Mouse (Mus musculus) thymus, adult 2 months (tissue): ENCODE measurements at regions not wholly inside any gene's neighbourhood (a gene's known extent, or its start where the extent isn't known, plus 50 kb on each side); places are given as distances from the start of the nearest gene placed in this dataset.

Experiments
- DNase-seq: peaks from one replicate; pipeline ENCODE4 v3.0.0; 2021
- H3K27ac ChIP-seq: fragments of 200-500 bp; 2 replicates; pipeline ENCODE4 v1.5.1; 2012; ENCODE audit warnings: low read length, control low read depth; ENCODE audit not compliant: control insufficient read depth, insufficient read depth
- H3K27me3 ChIP-seq: fragments of 200-500 bp; 2 replicates; pipeline ENCODE4 v1.6.1; 2012; ENCODE audit warnings: mild to moderate bottlenecking, low read length, moderate library complexity, mixed read lengths; ENCODE audit not compliant: control insufficient read depth, insufficient read depth
- H3K36me3 ChIP-seq: fragments of 200-500 bp; 2 replicates; pipeline ENCODE4 v1.6.1; 2012; ENCODE audit warnings: mild to moderate bottlenecking, low read length, moderate library complexity; ENCODE audit not compliant: control insufficient read depth, insufficient read depth
- H3K4me1 ChIP-seq: fragments of 200-500 bp; replicated peaks from 2 replicates; pipeline ENCODE4 v1.6.1; 2012; ENCODE audit warnings: low read length; ENCODE audit not compliant: control insufficient read depth, insufficient read depth
- H3K4me3 ChIP-seq: fragments of 200-500 bp; 2 replicates; pipeline ENCODE4 v1.5.1; 2012; ENCODE audit warnings: mild to moderate bottlenecking, low read length, control low read depth, moderate library complexity; ENCODE audit not compliant: control insufficient read depth, insufficient read depth
- CTCF ChIP-seq: fragments of 200-500 bp; IDR thresholded peaks from 2 replicates; pipeline ENCODE4 v1.5.1; 2012; ENCODE audit warnings: mild to moderate bottlenecking, control low read depth, low read length, moderate library complexity, borderline replicate concordance; ENCODE audit not compliant: control insufficient read depth, poor library complexity, insufficient read depth; ENCODE audit errors: extremely low read depth
- POLR2A ChIP-seq: fragments of 200-500 bp; IDR thresholded peaks from 2 replicates; pipeline ENCODE4 v1.6.1; 2012; ENCODE audit warnings: mild to moderate bottlenecking, low read length, control low read depth, moderate library complexity; ENCODE audit not compliant: control insufficient read depth, poor library complexity, insufficient read depth; ENCODE audit errors: extremely low read depth
- WGBS: fragments of 180-500 bp; shearing (Covaris S2); methylation state at CpG from one replicate; pipeline ENCODE4 v1.1.7; 2018; 5-methylcytosine and 5-hydroxymethylcytosine counted together

GRCm38 (mm10) chr2:179379691-179380443 is 62.4 kb upstream of the Cdh4 start:
- H3K4me1 ChIP-seq: no peaks in the 10 kb centered on the region
- TF ChIP-seq CTCF (no peak), POLR2A (no peak)
- H3K36me3 ChIP-seq: no peaks in the 10 kb centered on the region
- no peak overlapping the region for H3K27ac ChIP-seq
- no peaks in the 10 kb centered on the region for H3K27me3 ChIP-seq
- no peak for DNase-seq
- 82% methylated on average over 11 of the region's 11 CpGs for WGBS
- no peak overlapping the region for H3K4me3 ChIP-seq

GRCm38 (mm10) chr2:179380444-179380705 is 61.9 kb upstream of the Cdh4 start:
- no peak for TF ChIP-seq POLR2A
- no peak for TF ChIP-seq CTCF
- no peaks in the 10 kb centered on the region for H3K36me3 ChIP-seq
- H3K4me3 ChIP-seq: no peak overlapping the region
- no peak overlapping the region for H3K27ac ChIP-seq
- no peaks in the 10 kb centered on the region for H3K4me1 ChIP-seq
- no peak for DNase-seq
- WGBS: 84% methylated on average over 4 of the region's 4 CpGs
- H3K27me3 ChIP-seq: no peaks in the 10 kb centered on the region

GRCm38 (mm10) chr2:179381916-179382315 is 60.3 kb upstream of the Cdh4 start:
- DNase-seq: no peak
- WGBS: 96% methylated on average over 3 of the region's 3 CpGs
- Histone ChIP-seq H3K27me3 (no peaks in the 10 kb centered on the region), H3K4me3 (no peak overlapping the region), H3K36me3 (no peaks in the 10 kb centered on the region), H3K4me1 (no peaks in the 10 kb centered on the region), H3K27ac (no peak overlapping the region)
- TF ChIP-seq CTCF: no peak
- no peak for TF ChIP-seq POLR2A

GRCm38 (mm10) chr2:179382594-179382993 is 59.6 kb upstream of the Cdh4 start:
- H3K4me1 ChIP-seq: no peaks in the 10 kb centered on the region
- no peak for TF ChIP-seq POLR2A
- H3K27me3 ChIP-seq: no peaks in the 10 kb centered on the region
- H3K27ac ChIP-seq: no peak overlapping the region
- H3K36me3 ChIP-seq: no peaks in the 10 kb centered on the region
- H3K4me3 ChIP-seq: no peak overlapping the region
- DNase-seq: no peak
- 66% methylated on average over 9 of the region's 9 CpGs for WGBS

- H3K27ac ChIP-seq: no peak overlapping the region
- TF ChIP-seq POLR2A: no peak
- no peak for TF ChIP-seq CTCF
- DNase-seq: no peak
- H3K36me3 ChIP-seq: no peaks in the 10 kb centered on the region
- H3K27me3 ChIP-seq: no peaks in the 10 kb centered on the region
- no peaks in the 10 kb centered on the region for H3K4me1 ChIP-seq
- WGBS: 82% methylated on average over 6 of the region's 6 CpGs
- no peak overlapping the region for H3K4me3 ChIP-seq
These were observed 55.4 kb upstream of the Cdh4 start for GRCm38 (mm10) chr2:179386871-179387270.

GRCm38 (mm10) chr2:179390486-179390885 is 51.7 kb upstream of the Cdh4 start:
- Histone ChIP-seq H3K27me3 (no peaks in the 10 kb centered on the region), H3K4me1 (no peaks in the 10 kb centered on the region), H3K27ac (no peak overlapping the region), H3K4me3 (no peak overlapping the region), H3K36me3 (no peaks in the 10 kb centered on the region)
- TF ChIP-seq POLR2A (no peak), CTCF (no peak)
- DNase-seq: no peak
- WGBS: 75% methylated on average over 4 of the region's 4 CpGs

GRCm38 (mm10) chr2:179390924-179391461 is 51.2 kb upstream of the Cdh4 start:
- TF ChIP-seq CTCF (no peak), POLR2A (no peak)
- no peaks in the 10 kb centered on the region for H3K27me3 ChIP-seq
- 78% methylated on average over 11 of the region's 11 CpGs for WGBS

More at GRCm38 (mm10) chr2:179390924-179391461, 51.2 kb upstream of the Cdh4 start:
- no peak overlapping the region for H3K27ac ChIP-seq
- H3K4me3 ChIP-seq: no peak overlapping the region
- H3K36me3 ChIP-seq: no peaks in the 10 kb centered on the region
- DNase-seq: no peak
- no peaks in the 10 kb centered on the region for H3K4me1 ChIP-seq
